Mouse (Mus musculus) liver, postnatal 0 days (tissue): Measurements from ENCODE around the gene Syt15.

Experiments
- CTCF ChIP-seq: sonication (generic); IDR thresholded peaks from 2 replicates; pipeline ENCODE4 v1.5.1; 2016; ENCODE audit warnings: antibody characterized with exemption, low read depth
- EP300 ChIP-seq: IDR thresholded peaks from 2 replicates; pipeline ENCODE4 v1.6.1; 2016; ENCODE audit warnings: antibody characterized with exemption, low read depth, mild to moderate bottlenecking

DNA sequence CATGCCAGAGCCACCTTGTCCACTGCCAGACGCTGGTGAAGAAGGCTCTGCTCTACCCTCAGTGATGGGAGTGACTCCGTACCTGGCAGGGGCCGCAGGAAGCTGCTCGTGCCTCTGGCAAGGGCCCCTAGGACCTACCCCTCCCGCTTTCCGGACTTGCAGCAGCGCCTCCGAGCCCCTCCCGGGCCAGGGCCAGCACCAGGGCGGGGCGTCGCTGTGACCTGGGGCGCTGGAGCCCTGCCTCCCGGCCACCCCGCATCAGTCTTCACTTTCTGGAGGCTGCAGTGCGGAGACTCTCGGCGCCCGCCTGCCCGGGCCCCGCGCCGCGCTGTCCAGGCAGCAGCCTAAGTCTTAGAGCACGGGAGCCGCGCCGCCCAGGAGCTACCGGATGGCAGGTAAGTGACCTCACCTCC is 397 bp downstream of the Syt15 start:
- TF ChIP-seq CTCF (no peak), EP300 (no peak)
